Mouse (Mus musculus) retina, embryonic 14.5 days (tissue): ENCODE results near the gene Klkb1.

Experiments
- DNase-seq: peaks from one replicate; pipeline ENCODE4 v3.0.0-alpha.2; 2015; ENCODE audit warnings: low spot score

Gene Klkb1

DNA sequence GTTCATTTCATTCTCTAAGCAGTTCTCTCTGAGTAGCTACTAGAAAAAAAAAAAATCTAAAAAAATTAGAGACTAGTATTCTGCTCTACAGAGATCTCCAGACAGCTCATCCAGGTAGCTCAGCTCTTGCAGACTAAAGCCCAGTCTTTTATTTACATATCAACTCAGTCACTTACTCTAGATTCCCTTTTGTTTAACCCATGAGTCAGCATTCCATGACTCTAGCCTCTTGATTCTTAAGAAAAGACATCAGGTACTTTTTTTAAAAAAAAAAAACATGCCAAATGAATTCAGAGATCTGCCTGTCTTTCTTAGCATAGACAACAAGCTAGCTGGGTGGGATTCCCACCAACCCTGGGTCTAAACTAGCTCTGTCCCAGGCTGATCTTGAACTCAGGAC lies 26.2 kb downstream of the Klkb1 start:
- DNase-seq: no peak

DNA sequence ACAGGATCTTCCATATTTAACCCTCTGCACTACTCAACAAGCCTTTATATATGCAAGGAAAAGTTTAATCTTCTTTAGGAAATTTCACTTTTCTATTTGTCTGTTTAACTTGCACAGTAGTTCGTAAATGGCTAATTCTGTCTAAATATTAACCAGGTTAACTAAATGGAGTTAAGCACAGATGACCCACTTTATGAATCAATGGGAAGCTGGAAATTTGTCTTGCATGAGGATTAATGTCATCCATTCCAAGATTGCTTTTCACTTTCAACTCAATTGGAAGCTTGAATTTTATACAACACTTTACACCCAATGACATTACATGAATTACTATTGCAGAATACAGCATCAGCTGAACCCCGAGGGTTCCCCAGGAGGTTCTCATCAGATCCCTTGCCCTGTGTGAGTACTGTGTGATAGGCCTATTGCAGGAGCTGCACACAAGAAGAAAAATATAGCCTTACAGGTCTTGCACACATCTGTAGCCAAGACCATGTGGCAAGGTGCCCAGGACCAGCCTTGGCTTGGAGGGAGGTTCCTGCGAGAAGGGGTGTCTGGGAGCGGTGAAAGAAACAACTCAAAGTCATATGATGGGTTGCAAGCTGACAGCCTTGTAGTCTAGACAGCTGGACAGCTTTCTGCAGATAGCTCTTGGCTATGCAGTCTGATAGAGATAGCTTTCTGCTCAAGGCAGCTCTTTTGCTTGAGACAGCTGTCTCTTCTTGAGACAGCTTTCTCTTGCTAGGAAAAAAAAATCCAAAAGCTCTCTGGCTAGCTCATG lies 26.9 kb downstream of the Klkb1 start:
- DNase-seq: no peak

DNA sequence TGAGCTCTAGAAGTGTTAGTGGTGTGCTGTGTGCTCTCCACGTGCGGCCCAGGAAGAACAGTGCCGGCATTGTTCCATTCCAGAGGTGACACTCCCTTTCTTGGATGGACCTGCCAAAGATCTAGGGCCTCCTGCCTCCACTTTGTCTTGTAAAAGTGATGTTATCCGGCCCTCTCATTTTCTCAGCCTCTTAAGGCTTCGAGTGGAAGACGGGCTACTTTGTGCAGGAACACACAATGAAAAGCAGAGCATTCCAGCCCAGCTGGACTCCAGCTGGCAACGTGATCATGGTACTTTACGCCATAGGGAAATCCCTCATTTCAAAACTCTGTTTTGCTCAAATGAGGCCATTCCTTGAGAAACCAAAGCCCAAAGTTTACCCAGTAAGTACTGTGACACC lies 27.7 kb downstream of the Klkb1 start:
- no peak for DNase-seq

DNA sequence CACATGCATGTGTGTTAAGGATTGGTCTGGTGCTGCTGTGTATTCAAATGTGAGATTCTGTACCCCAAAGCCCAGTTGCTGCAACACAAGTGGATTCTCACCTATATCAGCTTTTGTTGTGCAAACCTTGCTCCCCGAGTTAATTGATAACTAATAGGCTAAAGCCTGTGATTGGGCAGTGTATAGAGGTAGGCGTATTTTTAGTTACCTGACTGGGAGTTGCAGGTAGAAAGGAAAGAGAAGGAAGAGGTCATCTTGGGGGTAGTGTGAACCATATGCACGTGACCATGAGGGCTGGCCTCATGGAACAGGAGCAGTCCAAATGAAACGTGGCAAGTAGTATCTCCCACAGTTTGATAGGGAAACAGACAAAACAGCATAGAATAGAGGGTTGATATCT lies 29.7 kb downstream of the Klkb1 start:
- no peak for DNase-seq

DNA sequence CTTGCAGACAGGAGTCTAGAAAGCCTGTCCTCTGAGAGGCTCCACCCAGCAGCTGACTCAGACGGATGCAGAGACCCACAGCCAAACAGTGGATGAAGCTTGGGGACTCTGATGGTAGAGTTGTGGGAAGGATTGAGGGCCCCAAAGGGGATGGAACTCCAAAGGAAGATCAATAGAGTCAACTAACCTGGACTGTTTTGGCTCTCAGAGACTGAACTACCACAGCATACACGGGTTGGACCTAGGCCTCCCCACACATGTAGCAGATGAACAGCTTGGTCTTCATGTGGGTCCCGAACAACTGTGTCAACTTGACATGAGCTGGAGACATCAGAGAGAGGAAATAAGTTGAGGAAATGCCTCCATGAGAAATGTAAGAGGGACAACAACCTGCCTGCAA lies 31.8 kb downstream of the Klkb1 start:
- no peak for DNase-seq

DNA sequence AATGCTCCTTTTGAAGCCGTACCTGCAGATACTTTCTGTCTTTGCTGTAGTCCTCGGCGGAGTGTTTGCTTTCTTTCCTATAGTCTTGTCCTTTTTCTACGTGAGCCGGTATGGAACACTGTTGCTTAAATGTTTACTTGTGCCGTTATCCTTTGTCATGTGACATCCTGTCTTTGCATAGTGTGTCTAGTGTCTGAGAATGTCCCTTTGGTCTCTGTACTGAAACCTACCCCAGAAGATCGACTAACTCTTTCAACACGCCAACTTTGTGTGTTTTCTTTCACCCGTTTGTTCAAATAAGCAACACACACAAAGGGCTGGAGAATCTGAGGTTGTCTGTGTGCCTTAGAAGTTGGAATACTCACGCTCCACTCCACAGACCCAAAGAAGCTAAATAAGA lies 32.7 kb downstream of the Klkb1 start, which contains the start of gene F11:
TSS of gene F11 (minus strand) at position 112 of the 400 bp plus-strand sequence.
- DNase-seq: no peak

DNA sequence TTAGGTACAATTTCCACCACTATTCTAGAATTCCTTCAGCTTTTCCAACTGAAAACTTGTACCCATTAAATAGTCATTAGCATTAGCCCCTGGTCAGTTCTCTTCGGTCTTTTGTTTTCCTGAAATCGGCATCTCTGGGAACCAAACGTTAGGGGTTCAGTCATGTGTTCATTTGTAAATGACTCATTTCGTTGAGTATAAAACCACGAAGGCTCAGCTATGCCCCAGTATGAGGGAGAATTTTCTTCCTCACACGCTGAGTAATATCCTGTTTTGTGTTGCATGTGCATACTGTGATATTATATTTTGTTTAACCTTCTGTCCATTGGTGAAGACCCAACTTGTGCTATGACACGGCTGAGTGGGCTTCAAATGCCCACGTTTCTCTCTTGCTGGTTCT lies 36.2 kb downstream of the Klkb1 start:
- DNase-seq: no peak

DNA sequence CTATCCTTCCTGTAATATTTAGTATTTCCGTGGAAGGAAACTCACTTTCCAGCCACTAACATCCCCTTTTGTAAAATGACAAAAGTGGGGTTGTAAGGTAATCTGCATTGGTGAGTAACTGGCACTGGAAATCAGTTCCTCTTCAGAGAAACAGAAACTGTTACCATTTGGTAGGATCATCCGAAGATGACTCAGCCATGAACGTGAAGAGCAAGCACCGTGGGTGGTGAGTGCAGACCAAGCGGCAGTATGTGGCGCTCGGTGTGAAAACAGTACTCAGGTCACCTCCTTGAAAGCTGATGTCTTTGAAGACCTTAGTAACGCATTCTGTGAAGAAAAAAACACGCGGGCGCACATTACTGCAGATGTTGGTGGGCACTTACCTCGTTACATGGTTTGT lies 39.6 kb downstream of the Klkb1 start:
- no peak for DNase-seq

DNA sequence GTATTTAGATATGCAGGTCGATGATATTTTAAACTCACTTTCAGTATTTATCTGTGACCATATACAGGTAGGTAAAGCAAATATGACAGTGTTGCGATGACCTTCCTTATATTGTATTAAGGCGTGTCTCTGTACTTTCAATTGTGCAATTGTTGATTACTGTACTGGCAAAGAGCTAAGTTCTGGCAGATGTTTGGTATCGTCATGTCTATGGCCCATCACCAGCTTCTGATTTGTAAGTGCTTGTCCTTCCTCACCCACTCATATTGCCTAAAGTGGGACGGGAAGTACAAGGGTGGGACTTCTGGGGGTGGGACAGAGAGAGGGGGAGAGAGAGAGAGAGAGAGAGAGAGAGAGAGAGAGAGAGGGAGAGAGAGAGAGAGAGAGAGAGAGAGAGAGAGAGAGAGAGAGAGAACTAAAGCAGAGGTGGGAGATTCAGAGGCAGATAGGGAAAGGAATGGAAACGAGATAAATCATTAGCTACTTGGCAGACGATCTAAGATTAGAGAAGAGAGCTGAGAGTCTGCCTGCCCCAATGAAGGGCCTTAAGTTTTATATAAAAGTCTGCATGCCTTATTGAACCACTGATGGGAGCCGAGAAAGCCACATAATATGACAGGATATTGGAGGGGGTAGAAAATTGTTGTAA lies 40.3 kb downstream of the Klkb1 start:
- no peak for DNase-seq

DNA sequence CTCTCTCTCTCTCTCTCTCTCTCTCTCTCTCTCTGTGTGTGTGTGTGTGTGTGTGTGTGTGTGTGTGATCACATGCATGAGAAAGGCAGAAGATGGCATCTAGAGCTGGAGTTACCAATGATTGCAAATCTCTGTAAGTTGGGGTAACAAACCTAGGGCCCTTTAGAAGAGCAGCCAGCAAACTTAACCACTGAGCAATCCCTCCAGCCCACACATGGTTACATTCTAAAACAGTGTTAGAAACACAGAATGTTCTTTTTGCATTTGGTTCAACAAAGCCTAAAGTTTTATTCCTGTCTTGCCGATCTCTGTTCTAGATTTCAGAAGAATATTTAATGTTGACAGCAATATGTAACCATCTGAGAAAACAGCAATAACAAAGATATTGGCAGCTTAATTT lies 41.1 kb downstream of the Klkb1 start:
- DNase-seq: no peak

DNA sequence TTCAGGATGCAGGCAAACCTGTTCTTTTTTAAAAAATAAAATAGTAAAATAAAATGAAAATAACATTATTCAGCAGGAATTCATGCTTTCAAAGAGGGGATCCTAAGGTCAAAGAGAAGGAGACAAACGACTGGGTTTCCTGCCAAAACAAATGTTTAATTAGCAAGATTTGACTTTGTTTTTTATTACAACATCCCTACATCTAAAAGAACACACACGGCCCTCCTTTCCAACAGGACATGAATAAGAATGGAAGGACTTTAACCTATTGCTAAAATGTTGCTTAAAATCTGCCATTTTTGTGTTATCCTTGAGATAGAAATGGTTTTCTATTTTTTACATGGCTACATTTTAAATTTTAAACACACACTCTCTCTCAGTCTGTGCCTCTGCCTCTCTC lies 41.5 kb downstream of the Klkb1 start:
- no peak for DNase-seq

DNA sequence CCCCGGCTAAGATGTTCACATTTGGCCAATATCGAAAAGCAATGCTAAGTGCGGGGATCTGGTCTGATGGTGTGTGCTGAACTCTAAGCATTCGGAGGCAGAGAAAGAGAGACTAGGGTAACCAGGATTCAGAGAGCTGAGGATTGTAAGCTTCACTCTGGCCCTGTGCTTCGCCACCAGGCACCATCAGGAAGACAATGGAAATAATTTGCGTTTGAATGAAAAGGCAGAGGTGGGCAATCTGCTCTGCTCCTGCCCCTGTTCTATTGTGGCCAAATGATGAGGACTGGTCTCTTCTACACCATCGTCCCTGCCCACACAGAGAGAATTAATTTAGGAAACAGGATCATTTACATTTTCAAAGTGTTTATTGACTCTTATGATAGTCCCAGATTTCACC lies 48.4 kb downstream of the Klkb1 start:
- no peak for DNase-seq

DNA sequence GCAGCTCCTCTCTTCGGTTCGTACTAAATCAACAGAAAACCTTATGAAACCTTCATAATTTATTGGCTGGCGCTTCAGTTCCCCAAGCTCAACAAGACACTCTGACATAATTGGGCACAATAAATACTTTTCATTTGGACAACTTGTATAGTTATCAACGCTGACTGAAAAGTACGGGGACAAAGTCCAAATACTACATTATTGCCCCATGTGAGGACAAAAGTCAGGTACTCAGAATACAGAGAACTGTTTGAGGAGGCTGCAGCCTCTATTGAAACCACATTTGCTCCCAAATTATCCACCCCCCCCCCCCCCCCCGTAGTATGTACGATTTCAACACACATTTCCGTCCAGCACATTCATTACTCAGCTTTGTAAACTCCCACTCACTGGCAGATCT lies 55.3 kb downstream of the Klkb1 start:
- no peak for DNase-seq

DNA sequence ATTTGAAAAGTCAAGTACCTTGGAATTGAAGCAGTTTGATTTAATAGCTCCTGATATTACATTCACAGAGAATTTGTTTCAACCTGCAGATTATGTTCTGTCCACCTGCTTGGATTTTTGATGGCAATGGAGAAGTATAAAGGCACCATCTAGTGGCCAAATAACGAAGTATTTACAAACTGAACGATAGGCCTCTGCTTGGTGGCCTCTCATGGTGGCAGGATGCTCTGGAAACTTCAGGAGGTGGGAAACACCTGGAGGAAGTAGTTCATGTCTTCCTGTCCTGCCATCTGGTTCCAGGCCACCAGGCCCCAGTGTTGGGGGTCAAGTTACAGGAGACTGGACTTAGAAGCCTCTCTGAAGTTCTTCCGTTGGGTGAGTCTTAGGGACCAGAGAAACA lies 56.4 kb downstream of the Klkb1 start:
- peak; percentile 77 for DNase-seq

DNA sequence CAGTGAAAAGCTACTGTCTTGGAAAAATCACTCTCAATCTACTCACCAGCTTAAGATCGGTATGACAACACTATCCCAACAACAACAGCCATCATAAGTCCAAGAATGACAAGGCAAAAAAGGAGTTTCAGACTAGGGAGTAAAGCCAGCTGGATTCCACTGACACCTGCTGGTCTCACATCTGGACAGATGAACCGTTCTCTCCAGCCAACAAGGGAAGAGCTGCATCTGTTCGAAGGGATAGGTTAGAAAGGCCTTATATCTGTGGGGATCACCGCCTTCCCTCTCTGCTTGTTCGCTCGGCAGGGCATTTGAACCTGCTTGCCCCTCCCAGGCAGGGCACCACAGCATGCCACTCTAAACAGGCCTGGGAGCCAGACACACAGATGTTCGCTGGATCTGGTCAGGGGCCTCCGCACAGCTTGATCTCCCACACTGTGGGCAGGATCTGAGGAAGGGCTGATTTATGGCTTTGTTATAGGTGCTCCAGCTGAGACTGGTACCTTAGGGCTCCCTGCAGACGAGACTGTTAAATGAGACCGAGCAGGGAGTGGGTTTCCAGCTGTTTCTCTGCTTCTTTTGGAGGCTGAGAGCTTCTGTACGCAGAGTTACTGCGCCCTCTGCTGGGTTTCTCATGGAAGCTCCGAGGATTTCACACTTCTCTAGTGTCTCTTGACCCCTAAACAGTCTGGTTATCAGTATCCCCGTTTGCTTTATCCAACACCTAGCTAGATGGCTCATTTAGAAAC lies 58.3 kb downstream of the Klkb1 start:
- peak; percentile 91 for DNase-seq

DNA sequence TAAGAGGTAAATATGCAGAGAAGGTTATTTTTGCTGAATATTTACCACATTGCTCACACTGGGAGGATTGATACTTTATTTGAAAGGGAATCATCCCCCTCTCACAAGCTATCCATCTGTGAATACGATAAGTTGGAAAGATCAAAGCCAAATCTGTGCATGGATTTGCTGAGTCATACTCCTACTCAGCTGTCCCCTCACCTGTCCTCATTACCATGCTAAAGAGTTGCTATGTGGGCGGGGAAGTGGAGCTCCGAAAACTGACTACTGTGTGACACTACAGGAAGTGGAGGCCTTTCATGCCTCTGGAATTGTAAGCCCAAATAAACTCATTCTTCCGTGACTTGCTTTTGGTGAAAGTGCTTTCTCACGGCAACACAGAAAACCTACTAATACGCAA lies 59.4 kb downstream of the Klkb1 start:
- no peak for DNase-seq

DNA sequence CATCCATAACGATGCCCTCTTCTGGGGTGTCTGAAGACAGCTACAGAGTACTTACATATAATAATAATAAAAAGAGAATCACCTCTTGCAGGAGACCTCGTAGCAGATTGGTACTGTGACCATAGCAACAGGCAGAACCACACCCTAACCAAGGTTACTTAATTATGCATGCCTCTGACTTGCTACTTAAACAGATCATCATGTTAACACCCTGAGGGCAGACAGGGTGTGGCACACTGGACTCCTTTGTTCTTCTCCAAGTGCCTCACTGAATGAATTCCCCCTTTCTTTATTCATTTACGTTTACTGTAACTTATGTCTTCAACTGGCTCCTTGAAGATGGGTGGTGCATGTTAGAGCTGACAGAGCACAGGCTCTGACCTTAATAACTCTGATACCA lies 61.4 kb downstream of the Klkb1 start:
- no peak for DNase-seq
